Mouse (Mus musculus) intestine, embryonic 16.5 days (tissue): Measurements from ENCODE around the gene Hoxd10. TPM values are rescaled to one million over a fixed set of nuclear protein-coding genes. Genes with fewer than 3 reads are reported as not detected.

Source experiments
- ATAC-seq: fragments of 200-750 bp; cut with Nextera tagmentation; 2 replicates; pipeline ENCODE4 v1.8.0; 2017; ENCODE audit warnings: moderate TSS enrichment, moderate library complexity
- H3K27ac ChIP-seq: fragments of 300-500 bp; sonication (generic); 2 replicates; pipeline ENCODE4 v1.5.1; 2014; ENCODE audit warnings: mild to moderate bottlenecking, low read length
- H3K27me3 ChIP-seq: fragments of 300-500 bp; sonication (generic); replicated peaks from 2 replicates; pipeline ENCODE4 v1.6.1; 2014; ENCODE audit warnings: low read length, control low read depth, mixed read lengths; ENCODE audit not compliant: control insufficient read depth, insufficient read depth
- H3K36me3 ChIP-seq: fragments of 300-500 bp; sonication (generic); 2 replicates; pipeline ENCODE4 v1.6.1; 2014; ENCODE audit warnings: low read length, control low read depth; ENCODE audit not compliant: control insufficient read depth, insufficient read depth
- H3K4me1 ChIP-seq: fragments of 300-500 bp; sonication (generic); 2 replicates; pipeline ENCODE4 v1.6.1; 2014; ENCODE audit warnings: low read length, control low read depth, mixed read lengths; ENCODE audit not compliant: control insufficient read depth, insufficient read depth
- H3K4me2 ChIP-seq: fragments of 300-500 bp; sonication (generic); 2 replicates; pipeline ENCODE4 v1.6.1; 2014; ENCODE audit warnings: low read depth, low read length, control low read depth
- H3K4me3 ChIP-seq: fragments of 300-500 bp; sonication (generic); 2 replicates; pipeline ENCODE4 v1.5.1; 2014; ENCODE audit warnings: mild to moderate bottlenecking, low read length
- H3K9ac ChIP-seq: fragments of 300-500 bp; sonication (generic); 2 replicates; pipeline ENCODE4 v1.6.1; 2014; ENCODE audit warnings: low read depth, low read length
- H3K9me3 ChIP-seq: fragments of 300-500 bp; sonication (generic); 2 replicates; pipeline ENCODE4 v1.6.1; 2016; ENCODE audit warnings: low read length, control low read depth; ENCODE audit not compliant: control insufficient read depth
- WGBS: fragments of 180-500 bp; shearing (Covaris S2); extraction: QIAGEN DNeasy Blood & Tissue Kit; methylation state at CpG from one replicate; pipeline ENCODE4 v1.1.7; 2014; 5-methylcytosine and 5-hydroxymethylcytosine counted together
- polyA plus RNA-seq: library from polyadenylated mRNA; unstranded; fragments of >200 nt; fragmentation: Nextera tagmentation; extraction: Ambion mirVana; gene quantifications from 2 replicates; pipeline ENCODE4 v1.2.1, GENCODE M21; 2015

The Hoxd10 gene
- polyA plus RNA-seq, 1 experiment from 2014 or later = 4.4 TPM

GRCm38 (mm10) chr2:74731799-74732512 lies 40.2 kb downstream of the Hoxd10 start:
- no peak overlapping the region for H3K4me2 ChIP-seq
- ATAC-seq = no peak
- peaks cover 69% of the 10 kb centered on the region for H3K27me3 ChIP-seq
- H3K9ac ChIP-seq = no peak overlapping the region
- no peak overlapping the region for H3K4me3 ChIP-seq
- H3K9me3 ChIP-seq = no peaks in the 10 kb centered on the region
- peaks cover 3% of the 10 kb centered on the region; the same call in 1 of the 2 replicates for H3K4me1 ChIP-seq
- 26% methylated on average over 9 of the region's 9 CpGs for WGBS
- no peaks in the 10 kb centered on the region for H3K36me3 ChIP-seq
- H3K27ac ChIP-seq = no peak overlapping the region

- no peaks in the 10 kb centered on the region for H3K4me1 ChIP-seq
- peaks cover 69% of the 10 kb centered on the region for H3K27me3 ChIP-seq
- WGBS = 3% methylated on average over 52 of the region's 52 CpGs
- H3K4me2 ChIP-seq = peak overlapping the region; percentile 55
- peak overlapping the region; percentile 32 for H3K4me3 ChIP-seq
- H3K27ac ChIP-seq = no peak overlapping the region
- ATAC-seq = no peak
- no peaks in the 10 kb centered on the region for H3K36me3 ChIP-seq
- no peaks in the 10 kb centered on the region for H3K9me3 ChIP-seq
- H3K9ac ChIP-seq = no peak overlapping the region
Measured at GRCm38 (mm10) chr2:74732513-74733316, 41.0 kb downstream of the Hoxd10 start.

- Histone ChIP-seq H3K9me3 (no peaks in the 10 kb centered on the region), H3K27ac (0 out of 2 replicates have a peak overlapping the region, but pooled peaks have one; percentile 3), H3K36me3 (no peaks in the 10 kb centered on the region), H3K4me1 (no peaks in the 10 kb centered on the region), H3K27me3 (peaks cover 70% of the 10 kb centered on the region), H3K4me2 (peak overlapping the region; percentile 55; the same call in 1 of the 2 replicates), H3K4me3 (peak overlapping the region; percentile 32; the same call in 1 of the 2 replicates), H3K9ac (no peak overlapping the region)
- ATAC-seq = no peak
- 4% methylated on average over 16 of the region's 16 CpGs for WGBS
Measured at GRCm38 (mm10) chr2:74733317-74733661, 41.6 kb downstream of the Hoxd10 start.

DNA sequence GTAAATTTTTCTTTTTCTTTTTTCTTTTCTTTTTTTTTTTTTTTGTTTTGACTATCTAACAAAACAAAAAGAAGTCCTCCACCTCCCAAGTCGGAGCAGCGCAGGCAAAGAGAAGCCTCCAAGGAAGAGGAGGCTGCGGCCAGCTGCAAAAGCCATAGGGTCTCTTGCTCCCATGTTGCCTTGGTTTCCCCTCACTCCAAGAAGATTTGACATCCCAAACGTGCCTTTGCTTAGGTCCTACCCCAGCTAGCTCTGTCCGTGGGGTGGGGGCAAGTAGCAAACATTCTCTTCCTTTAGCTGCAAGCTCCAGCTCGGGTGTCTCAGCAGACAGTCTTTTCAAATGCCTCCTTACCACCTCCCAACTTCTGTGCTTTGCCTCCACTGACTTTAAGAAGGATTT lies 42.0 kb downstream of the Hoxd10 start:
- Histone ChIP-seq H3K9ac (no peak overlapping the region), H3K4me3 (no peak overlapping the region), H3K36me3 (no peaks in the 10 kb centered on the region), H3K27ac (0 out of 2 replicates have a peak overlapping the region, but pooled peaks have one; percentile 3), H3K4me1 (no peaks in the 10 kb centered on the region), H3K4me2 (0 out of 2 replicates have a peak overlapping the region, but pooled peaks have one; percentile 55), H3K9me3 (no peaks in the 10 kb centered on the region), H3K27me3 (peaks cover 67% of the 10 kb centered on the region)
- 24% methylated on average over 6 of the region's 6 CpGs for WGBS
- ATAC-seq = no peak

DNA sequence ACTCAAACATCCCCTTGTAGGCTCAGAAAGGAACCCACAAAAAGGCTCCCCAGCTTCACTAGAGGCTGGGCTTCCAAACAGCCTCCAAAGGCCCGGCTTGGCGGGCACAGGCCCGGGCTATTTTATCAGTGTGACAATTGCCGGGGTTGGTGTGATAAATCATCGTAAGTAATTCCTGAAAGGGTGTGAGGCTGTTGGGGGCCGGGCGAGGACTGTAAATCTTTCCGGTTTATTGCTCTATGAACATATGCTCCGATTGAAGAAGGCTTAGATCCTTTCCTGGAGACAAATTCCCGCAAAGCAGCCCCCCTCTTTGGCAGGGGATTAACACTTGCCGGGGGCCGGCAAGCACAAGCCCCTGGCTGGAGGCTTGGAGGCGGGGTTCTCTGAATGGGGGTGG lies 42.7 kb downstream of the Hoxd10 start:
- no peaks in the 10 kb centered on the region for H3K36me3 ChIP-seq
- H3K9ac ChIP-seq = peak overlapping the region; percentile 15; the same call in 1 of the 2 replicates
- no peaks in the 10 kb centered on the region for H3K4me1 ChIP-seq
- no peak overlapping the region for H3K4me3 ChIP-seq
- 0 out of 2 replicates have a peak overlapping the region, but pooled peaks have one; percentile 21 for H3K27ac ChIP-seq
- H3K4me2 ChIP-seq = peak overlapping the region; percentile 20; the same call in 1 of the 2 replicates
- 0 out of 2 replicates have a peak, but pooled peaks have one; percentile 36 for ATAC-seq
- 16% methylated on average over 13 of the region's 13 CpGs for WGBS
- no peaks in the 10 kb centered on the region for H3K9me3 ChIP-seq
- peaks cover 69% of the 10 kb centered on the region for H3K27me3 ChIP-seq

DNA sequence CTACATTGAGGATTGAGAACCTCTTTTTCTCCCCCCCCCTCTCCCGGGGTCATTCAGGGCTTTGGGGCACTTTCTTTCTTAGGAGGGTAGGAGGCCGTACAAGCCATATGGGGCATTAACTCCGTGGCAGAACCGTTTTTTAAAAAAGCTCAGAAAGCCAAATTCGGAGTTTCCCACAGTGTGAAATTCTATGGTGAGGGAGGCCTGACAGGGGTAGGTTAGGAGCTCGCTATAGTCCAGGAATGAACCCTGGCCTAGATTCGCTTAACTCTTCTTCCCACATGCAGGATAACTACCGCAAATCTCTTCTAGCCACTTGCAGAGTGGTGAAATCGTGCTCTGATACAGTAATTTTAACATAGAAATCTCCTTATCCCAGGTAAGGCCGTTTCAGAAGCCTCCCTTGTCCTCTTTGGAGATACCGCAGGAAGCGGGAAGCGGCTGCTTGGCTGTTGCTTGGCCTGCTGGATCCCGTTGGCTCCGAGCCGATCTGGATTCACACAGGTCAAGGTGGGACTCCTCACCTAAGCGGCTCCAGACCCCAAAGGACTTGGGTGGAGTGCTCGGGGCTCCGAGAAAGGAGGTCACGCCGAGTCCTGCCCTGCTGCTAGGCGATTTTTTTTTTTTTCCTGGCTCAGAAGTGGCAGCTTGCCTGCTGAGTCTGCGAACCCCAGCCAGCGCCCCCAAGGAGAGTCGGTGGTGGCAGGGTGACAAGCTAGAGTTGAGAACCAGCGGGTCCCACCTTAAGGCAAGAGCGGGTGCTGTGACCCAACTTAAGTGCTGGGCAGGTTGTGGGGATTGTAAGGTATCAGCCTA lies 43.5 kb downstream of the Hoxd10 start:
- Histone ChIP-seq H3K4me2 (peak overlapping the region; percentile 48; the same call in 1 of the 2 replicates), H3K27ac (no peak overlapping the region), H3K9ac (peak overlapping the region; percentile 27; the same call in 1 of the 2 replicates), H3K27me3 (peaks cover 71% of the 10 kb centered on the region), H3K4me1 (no peaks in the 10 kb centered on the region), H3K9me3 (no peaks in the 10 kb centered on the region), H3K36me3 (no peaks in the 10 kb centered on the region), H3K4me3 (peak overlapping the region; percentile 32; the same call in 1 of the 2 replicates)
- 28% methylated on average over 27 of the region's 27 CpGs for WGBS
- ATAC-seq = no peak

- Histone ChIP-seq H3K27ac (peak overlapping the region; percentile 28; the same call in 1 of the 2 replicates), H3K9me3 (no peaks in the 10 kb centered on the region), H3K4me1 (0 out of 2 replicates have a peak, but pooled peaks cover 3% of the 10 kb centered on the region), H3K4me2 (peak overlapping the region; percentile 48), H3K27me3 (peaks cover 74% of the 10 kb centered on the region), H3K9ac (peak overlapping the region; percentile 27), H3K4me3 (peak overlapping the region; percentile 32), H3K36me3 (no peaks in the 10 kb centered on the region)
- no peak for ATAC-seq
- WGBS = 17% methylated on average over 42 of the region's 42 CpGs
Measured at GRCm38 (mm10) chr2:74735851-74736687, 44.3 kb downstream of the Hoxd10 start.
